Mouse (Mus musculus) natural killer cell, adult 2 months (primary cell): ENCODE measurements around the gene Col4a1.

Experiments used
- DNase-seq, 2 experiments: peaks; one replicate each; pipeline ENCODE4 v3.0.0; 2022; ENCODE audit warnings: low spot score in 2 of 2

The Col4a1 gene

GRCm38 (mm10) chr8:11312349-11313175 lies at the start of gene Col4a1, which contains the start of gene Col4a2:
Gene Col4a1 (minus strand): TSS chr8:11312826.
Gene Col4a2 (plus strand): TSS chr8:11312805.
- DNase-seq: no peak

GRCm38 (mm10) chr8:11361546-11362277 lies 49.1 kb upstream of the Col4a1 start:
- DNase-seq: no peak

GRCm38 (mm10) chr8:11359846-11360245 lies 47.2 kb upstream of the Col4a1 start:
- DNase-seq: no peak

- DNase-seq: no peak
Measured at GRCm38 (mm10) chr8:11357921-11358436, 45.4 kb upstream of the Col4a1 start.

- DNase-seq: no peak
Measured at GRCm38 (mm10) chr8:11356776-11357175, 44.1 kb upstream of the Col4a1 start.

- no peak for DNase-seq
Measured at GRCm38 (mm10) chr8:11355900-11356299, 43.3 kb upstream of the Col4a1 start.

- no peak for DNase-seq
Measured at GRCm38 (mm10) chr8:11354800-11355451, 42.3 kb upstream of the Col4a1 start.

- DNase-seq: no peak
Measured at GRCm38 (mm10) chr8:11352514-11352913, 39.9 kb upstream of the Col4a1 start.

GRCm38 (mm10) chr8:11351355-11351754 lies 38.7 kb upstream of the Col4a1 start:
- no peak for DNase-seq

- no peak for DNase-seq
Measured at GRCm38 (mm10) chr8:11348622-11349021, 36.0 kb upstream of the Col4a1 start.

- DNase-seq: no peak
Measured at GRCm38 (mm10) chr8:11347699-11348098, 35.1 kb upstream of the Col4a1 start.

GRCm38 (mm10) chr8:11346225-11346624 lies 33.6 kb upstream of the Col4a1 start:
- no peak for DNase-seq

GRCm38 (mm10) chr8:11344459-11344858 lies 31.8 kb upstream of the Col4a1 start:
- DNase-seq: no peak

GRCm38 (mm10) chr8:11341111-11341566 lies 28.5 kb upstream of the Col4a1 start:
- no peak for DNase-seq

GRCm38 (mm10) chr8:11340310-11341110 lies 27.9 kb upstream of the Col4a1 start:
- DNase-seq: no peak

- DNase-seq: no peak
Measured at GRCm38 (mm10) chr8:11338507-11338906, 25.9 kb upstream of the Col4a1 start.

- no peak for DNase-seq
Measured at GRCm38 (mm10) chr8:11337642-11338041, 25.0 kb upstream of the Col4a1 start.

GRCm38 (mm10) chr8:11336346-11336745 lies 23.7 kb upstream of the Col4a1 start:
- no peak for DNase-seq

- no peak for DNase-seq
Measured at GRCm38 (mm10) chr8:11335238-11335637, 22.6 kb upstream of the Col4a1 start.

GRCm38 (mm10) chr8:11334493-11334892 lies 21.9 kb upstream of the Col4a1 start:
- no peak for DNase-seq

GRCm38 (mm10) chr8:11333746-11334145 lies 21.1 kb upstream of the Col4a1 start:
- no peak for DNase-seq
